Mouse (Mus musculus) kidney, adult 2 months (tissue): ENCODE data around the gene Cdc14a. TPM values are rescaled to one million over a fixed set of nuclear protein-coding genes. Genes with fewer than 3 reads are reported as not detected.

ENCODE experiments used
- DNase-seq: peaks from one replicate; pipeline ENCODE4 v3.0.0; 2021
- H3K27ac ChIP-seq: fragments of 200-500 bp; 2 replicates; pipeline ENCODE4 v1.5.1; 2012; ENCODE audit warnings: low read depth, low read length, control low read depth, inconsistent platforms; ENCODE audit not compliant: insufficient read depth
- H3K27me3 ChIP-seq: fragments of 200-500 bp; replicated peaks from 2 replicates; pipeline ENCODE4 v1.6.1; 2012; ENCODE audit warnings: mild to moderate bottlenecking, moderate library complexity, low read length, inconsistent platforms; ENCODE audit not compliant: control insufficient read depth, insufficient read depth
- H3K36me3 ChIP-seq: fragments of 200-500 bp; 2 replicates; pipeline ENCODE4 v1.6.1; 2012; ENCODE audit warnings: mild to moderate bottlenecking, moderate library complexity, low read length, inconsistent platforms; ENCODE audit not compliant: control insufficient read depth, insufficient read depth
- H3K4me1 ChIP-seq: fragments of 200-500 bp; 2 replicates; pipeline ENCODE4 v1.6.1; 2011; ENCODE audit warnings: low read length; ENCODE audit not compliant: control insufficient read depth, insufficient read depth
- H3K4me3 ChIP-seq: fragments of 200-500 bp; 2 replicates; pipeline ENCODE4 v1.5.1; 2011; ENCODE audit warnings: mild to moderate bottlenecking, low read depth, low read length, control low read depth; ENCODE audit not compliant: insufficient read depth
- CTCF ChIP-seq: fragments of 200-500 bp; conservative IDR thresholded peaks from 2 replicates; pipeline ENCODE4 v1.5.1; 2011; ENCODE audit warnings: low read depth, mild to moderate bottlenecking, control low read depth, low read length, moderate library complexity, mixed read lengths; ENCODE audit not compliant: insufficient read depth, insufficient read length
- POLR2A ChIP-seq: fragments of 200-500 bp; IDR thresholded peaks from one replicate; pipeline ENCODE4 v1.6.1; 2011; ENCODE audit warnings: low read depth, low read length, control low read depth
- WGBS: fragments of 180-500 bp; shearing (Covaris S2); methylation state at CpG from one replicate; pipeline ENCODE4 v1.1.7; 2018; 5-methylcytosine and 5-hydroxymethylcytosine counted together
- polyA plus RNA-seq: library from polyadenylated mRNA; depleted of rRNA; stranded (reverse); fragments of >200 nt; gene quantifications from 2 replicates; pipeline ENCODE4 v1.2.3, GENCODE M21; 2012

The Cdc14a gene
- polyA plus RNA-seq, 1 experiment: 5.5 TPM

GRCm38 (mm10) chr3:116311838-116312237 lies 112.0 kb downstream of the Cdc14a start:
- 91% methylated on average over 4 of the region's 4 CpGs for WGBS
- no peak for DNase-seq
- TF ChIP-seq CTCF: no peak
- no peak for TF ChIP-seq POLR2A
- Histone ChIP-seq H3K4me1 (no peaks in the 10 kb centered on the region), H3K4me3 (no peak overlapping the region), H3K27me3 (no peaks in the 10 kb centered on the region), H3K27ac (no peak overlapping the region), H3K36me3 (no peaks in the 10 kb centered on the region)

- H3K27ac ChIP-seq: no peak overlapping the region
- DNase-seq: no peak
- no peaks in the 10 kb centered on the region for H3K27me3 ChIP-seq
- no peaks in the 10 kb centered on the region for H3K36me3 ChIP-seq
- no peak overlapping the region for H3K4me3 ChIP-seq
- 98% methylated on average over 2 of the region's 2 CpGs for WGBS
- no peaks in the 10 kb centered on the region for H3K4me1 ChIP-seq
- TF ChIP-seq POLR2A: no peak
- TF ChIP-seq CTCF: no peak
Observed at GRCm38 (mm10) chr3:116311173-116311572, 112.7 kb downstream of the Cdc14a start.

DNA sequence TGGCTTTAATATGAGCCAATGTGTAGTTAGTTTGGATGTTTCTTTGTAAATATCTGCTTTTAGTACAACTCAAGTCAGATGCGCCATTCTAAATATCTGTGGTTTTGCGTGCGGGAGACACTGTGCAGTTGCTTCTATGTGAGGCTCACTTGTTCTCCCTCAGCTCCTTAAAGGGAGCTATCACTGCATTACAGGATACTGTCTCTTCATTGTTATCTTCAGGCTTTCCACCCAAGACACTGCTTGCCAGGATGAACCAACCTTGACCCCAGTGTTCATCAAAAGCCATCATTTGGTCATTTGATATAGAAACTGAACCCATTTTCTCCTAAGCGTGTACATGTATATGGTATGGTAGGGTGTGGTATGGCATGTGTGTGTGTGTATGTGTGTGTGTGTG lies 113.2 kb downstream of the Cdc14a start:
- Histone ChIP-seq H3K27me3 (no peaks in the 10 kb centered on the region), H3K27ac (no peak overlapping the region), H3K4me1 (no peaks in the 10 kb centered on the region), H3K4me3 (no peak overlapping the region), H3K36me3 (no peaks in the 10 kb centered on the region)
- 95% methylated on average over 4 of the region's 4 CpGs for WGBS
- DNase-seq: no peak
- TF ChIP-seq POLR2A (no peak), CTCF (no peak)

DNA sequence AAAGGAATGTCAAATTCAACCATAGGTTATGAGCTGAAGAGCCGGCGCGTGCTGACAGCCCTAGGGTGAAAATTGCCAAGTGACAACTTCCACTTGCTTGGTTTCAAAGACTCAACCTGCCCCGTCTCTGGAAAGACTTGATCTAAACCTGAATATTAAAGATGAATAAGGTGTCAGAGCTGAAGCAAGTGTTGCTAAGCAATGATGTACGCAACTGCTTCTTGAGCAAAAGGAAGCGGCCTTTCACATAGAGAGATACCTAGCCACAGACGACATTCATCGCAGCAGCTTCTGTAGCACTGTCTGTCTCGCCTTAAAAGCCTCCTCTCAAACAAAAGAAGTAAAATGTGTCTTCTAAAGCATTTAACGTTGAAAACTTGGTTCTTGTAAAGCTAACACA lies 113.8 kb downstream of the Cdc14a start:
- H3K27me3 ChIP-seq: no peaks in the 10 kb centered on the region
- no peaks in the 10 kb centered on the region for H3K36me3 ChIP-seq
- DNase-seq: no peak
- 95% methylated on average over 10 of the region's 10 CpGs for WGBS
- no peak overlapping the region for H3K4me3 ChIP-seq
- H3K27ac ChIP-seq: no peak overlapping the region
- no peaks in the 10 kb centered on the region for H3K4me1 ChIP-seq
- TF ChIP-seq POLR2A (no peak), CTCF (no peak)

DNA sequence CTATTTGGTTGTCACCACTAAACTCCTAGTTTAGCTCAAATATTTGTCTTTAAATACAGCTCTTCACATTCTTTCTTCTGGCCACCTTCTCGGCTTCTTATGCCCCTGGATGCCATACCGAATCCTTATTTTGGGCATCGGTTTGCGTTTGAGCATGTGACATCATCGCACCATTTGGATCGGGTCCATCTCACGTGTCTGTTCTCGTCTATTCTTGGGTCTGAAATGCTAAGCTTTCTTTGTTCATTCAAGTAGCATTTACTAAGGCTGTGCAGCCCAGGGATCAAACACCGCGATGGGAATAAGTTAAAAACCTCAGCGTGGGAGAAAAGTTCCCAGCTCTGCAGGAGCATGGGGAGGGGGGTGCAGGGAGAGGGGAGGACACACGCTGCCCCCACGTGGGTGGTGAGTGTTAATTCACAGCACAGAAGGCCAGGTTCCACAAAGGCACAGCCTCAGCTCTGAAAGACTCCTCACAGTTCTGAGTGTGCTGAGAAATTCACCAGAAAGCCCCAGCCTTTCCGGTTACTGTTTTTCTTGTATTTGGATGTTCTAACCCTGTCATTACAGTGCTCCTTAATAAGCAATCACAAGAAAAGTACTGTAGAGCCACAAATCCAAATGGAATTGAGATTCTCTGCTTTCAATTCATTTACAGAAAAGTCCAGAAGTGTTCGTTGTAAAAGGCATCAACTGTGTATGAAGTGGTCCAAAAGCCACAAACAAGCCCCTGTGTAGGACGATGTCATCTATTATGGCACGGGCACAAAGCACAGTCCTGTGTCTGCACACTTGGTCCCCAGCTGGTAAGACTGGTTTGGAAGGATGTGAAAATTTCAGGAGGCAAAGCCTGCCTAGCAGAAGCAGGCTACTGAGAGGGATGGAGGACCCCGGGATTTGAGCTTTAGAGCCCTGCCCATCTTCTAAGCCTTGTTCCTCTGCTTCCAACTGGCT lies 118.8 kb downstream of the Cdc14a start:
- Histone ChIP-seq H3K27ac (no peak overlapping the region), H3K4me3 (no peak overlapping the region), H3K27me3 (no peaks in the 10 kb centered on the region), H3K36me3 (peaks cover 3% of the 10 kb centered on the region), H3K4me1 (no peaks in the 10 kb centered on the region)
- DNase-seq: no peak
- 0 out of 2 replicates have a peak, but pooled peaks have one; percentile 23 for TF ChIP-seq CTCF
- no peak for TF ChIP-seq POLR2A
- 83% methylated on average over 18 of the region's 18 CpGs for WGBS

DNA sequence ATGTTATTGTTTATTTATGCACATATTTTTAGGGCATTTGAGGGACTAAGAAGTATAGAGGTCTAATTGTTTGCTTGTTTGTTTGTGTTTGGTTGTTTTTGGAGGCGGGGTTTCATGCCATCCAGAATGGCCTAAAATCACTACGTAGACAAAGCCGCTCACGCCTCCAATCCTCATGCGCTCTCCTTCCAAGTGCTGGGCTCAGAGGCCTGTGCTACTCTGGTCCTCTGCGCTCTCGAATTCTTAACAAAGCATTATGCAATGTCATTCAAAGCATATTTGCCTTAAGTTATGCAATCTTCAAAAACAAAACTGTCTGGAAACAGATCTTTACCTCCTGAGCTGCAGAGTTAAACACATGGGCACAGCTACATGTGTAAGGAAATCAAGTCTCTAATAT lies 121.3 kb downstream of the Cdc14a start:
- Histone ChIP-seq H3K27me3 (no peaks in the 10 kb centered on the region), H3K4me3 (no peak overlapping the region), H3K27ac (no peak overlapping the region), H3K36me3 (peaks cover 4% of the 10 kb centered on the region), H3K4me1 (no peaks in the 10 kb centered on the region)
- no peak for DNase-seq
- TF ChIP-seq CTCF: no peak
- TF ChIP-seq POLR2A: no peak
- WGBS: 96% methylated on average over 7 of the region's 7 CpGs

GRCm38 (mm10) chr3:116301754-116302153 lies 122.1 kb downstream of the Cdc14a start:
- no peak for TF ChIP-seq POLR2A
- no peaks in the 10 kb centered on the region for H3K4me1 ChIP-seq
- H3K4me3 ChIP-seq: no peak overlapping the region
- no peak overlapping the region for H3K27ac ChIP-seq
- H3K36me3 ChIP-seq: peaks cover 6% of the 10 kb centered on the region
- WGBS: 68% methylated on average over 6 of the region's 6 CpGs
- no peak for DNase-seq
- no peaks in the 10 kb centered on the region for H3K27me3 ChIP-seq

DNA sequence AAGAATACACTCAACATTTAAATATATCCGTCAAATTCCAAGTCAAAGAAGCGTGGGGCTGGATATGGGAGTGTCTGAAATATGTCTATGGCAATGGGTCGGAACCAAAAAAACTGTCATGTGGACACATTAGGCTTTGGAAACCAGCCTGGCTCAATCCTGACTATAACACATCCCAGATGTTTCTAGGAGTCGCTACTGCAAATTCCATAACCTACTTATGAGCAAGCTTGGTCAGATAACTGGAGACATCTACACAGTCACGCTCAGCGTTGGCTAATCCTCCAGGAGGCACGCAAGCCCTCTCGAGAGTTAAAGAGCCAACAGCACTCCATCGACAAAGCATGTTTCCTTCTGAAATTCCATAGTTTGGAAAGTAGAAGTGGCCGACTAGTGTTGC lies 125.1 kb downstream of the Cdc14a start:
- H3K27ac ChIP-seq: no peak overlapping the region
- WGBS: 84% methylated on average over 10 of the region's 10 CpGs
- H3K27me3 ChIP-seq: no peaks in the 10 kb centered on the region
- H3K4me1 ChIP-seq: no peaks in the 10 kb centered on the region
- TF ChIP-seq POLR2A (no peak), CTCF (no peak)
- no peak overlapping the region for H3K4me3 ChIP-seq
- H3K36me3 ChIP-seq: peaks cover 6% of the 10 kb centered on the region; the same call in 1 of the 2 replicates
- no peak for DNase-seq
